ENCODE assay signal across 18 mouse cellular contexts in genomic region chr5:65866591-65866990, GRCm38 (mm10). TPM values are rescaled to one million over a fixed set of nuclear protein-coding genes. Genes with fewer than 3 reads are reported as not detected.
DNase-seq lines count a peak whose midpoint lies in the region; ATAC-seq and TF ChIP-seq lines count a peak whose summit lies in the region.
"Had no signal": no experiment of that assay in that cellular context is flagged by ENCODE, and none has a peak within 500 bp of the region (broad histone marks: within the 10 kb centered on the region; RNA-seq: fewer than 3 reads in every experiment).

No protein-coding gene starts in this region.

- no peak for DNase-seq in liver, postnatal 0 days
- DNase-seq in liver (no peak), A20 (ENCODE audit: low read depth, low spot score) (peak; percentile 40)
- DNase-seq in naive thymus-derived CD4-positive, alpha-beta T cell, adult 2 months (ENCODE audit: low read depth), result peak; percentile 53
- DNase-seq in layer of hippocampus, postnatal 25 days (ENCODE audit: extremely low spot score in 1 of 2, low spot score in 1 of 2), result no peak
- DNase-seq: adrenal gland, adult 8-10 months; cerebellum, adult 11-12 months; cerebellum, adult 9-10 months; cerebellum, postnatal 25 days; gastrocnemius, postnatal 10 days; heart, adult 2 months had no signal

- TF ChIP-seq EP300 in liver, postnatal 0 days (IDR thresholded peaks at IDR 0.05; ENCODE audit: low read depth), result no peak

- no peak overlapping the region for H3K9ac ChIP-seq in liver, postnatal 0 days (replicated peaks)
- H3K9ac ChIP-seq: embryonic facial prominence, embryonic 12.5 days; heart, embryonic 15.5 days; hindbrain, embryonic 14.5 days had no signal

- peak overlapping the region; percentile 55 for H3K4me2 ChIP-seq in liver, postnatal 0 days (ENCODE audit: low read depth, low read length)
- H3K4me2 ChIP-seq: embryonic facial prominence, embryonic 12.5 days; heart, embryonic 11.5 days; heart, embryonic 15.5 days; hindbrain, embryonic 14.5 days had no signal

- peak overlapping the region; percentile 39 for H3K4me3 ChIP-seq in liver, postnatal 0 days (ENCODE audit: low read depth, low read length)
- peak overlapping the region; percentile 13 for H3K4me3 ChIP-seq in bone marrow, adult 2 months (replicated peaks; ENCODE audit: control insufficient read depth, low read depth, low read length)
- H3K4me3 ChIP-seq: embryonic facial prominence, embryonic 12.5 days; heart, adult 2 months had no signal

- peaks cover 11% of the 10 kb centered on the region for H3K4me1 ChIP-seq in liver, postnatal 0 days (ENCODE audit: insufficient read depth)
- peaks cover 2% of the 10 kb centered on the region; the same call in 1 of the 2 replicates for H3K4me1 ChIP-seq in bone marrow, adult 2 months (ENCODE audit: control insufficient read depth, insufficient read depth, low read length)
- H3K4me1 ChIP-seq: embryonic facial prominence, embryonic 12.5 days had no signal

- WGBS in liver, postnatal 0 days (ENCODE audit: insufficient replicate concordance), result 84% methylated on average over 6 of the region's 6 CpGs
- WGBS in bone marrow, adult 2 months, result 60% methylated on average over 6 of the region's 6 CpGs

- no peak for ATAC-seq in liver, postnatal 0 days
- ATAC-seq: forebrain, embryonic 16.5 days had no signal

- TF ChIP-seq CTCF in liver, postnatal 0 days (IDR thresholded peaks at IDR 0.05; ENCODE audit: low read depth), result no peak
- no peak for TF ChIP-seq CTCF in bone marrow, adult 2 months (IDR thresholded peaks at IDR 0.05; ENCODE audit: control insufficient read depth, insufficient read depth, low read length)

- H3K9me3 ChIP-seq in liver, postnatal 0 days (ENCODE audit: low read length), result no peaks in the 10 kb centered on the region
- H3K9me3 ChIP-seq: embryonic facial prominence, embryonic 12.5 days; G1E; heart, embryonic 15.5 days had no signal

- H3K36me3 ChIP-seq in liver, postnatal 0 days (replicated peaks; ENCODE audit: insufficient read depth, low read length), result no peaks in the 10 kb centered on the region
- H3K36me3 ChIP-seq: embryonic facial prominence, embryonic 12.5 days; G1E; heart, embryonic 15.5 days had no signal

- TF ChIP-seq POLR2A in bone marrow, adult 2 months (IDR thresholded peaks at IDR 0.05; ENCODE audit: borderline replicate concordance, control insufficient read depth, low read depth, low read length), result no peak

- H3K27ac ChIP-seq in liver, postnatal 0 days (ENCODE audit: low read depth), result no peak overlapping the region
- no peak overlapping the region for H3K27ac ChIP-seq in bone marrow, adult 2 months (ENCODE audit: control insufficient read depth, insufficient read depth, low read depth, low read length, poor library complexity)
- H3K27ac ChIP-seq: embryonic facial prominence, embryonic 12.5 days; heart, adult 2 months; heart, embryonic 15.5 days; hindbrain, embryonic 14.5 days had no signal

- H3K27me3 ChIP-seq in liver, postnatal 0 days (ENCODE audit: insufficient read depth, low read length), result no peaks in the 10 kb centered on the region
- H3K27me3 ChIP-seq: embryonic facial prominence, embryonic 12.5 days; heart, embryonic 15.5 days had no signal

RNA-seq across cellular contexts. Expression of gene Rhoh, which starts 5.6 kb away (rescaled TPM):
- polyA plus RNA-seq in liver, postnatal 0 days (2015; fragmentation: Nextera tagmentation; extraction: Ambion mirVana), result 4.3 and 5.1 TPM in 2 replicates
- polyA plus RNA-seq in bone marrow, adult 2 months (2011; ENCODE audit: insufficient read depth, insufficient read length, low replicate concordance, missing spikeins), result 12.3 and 18.4 TPM in 2 replicates
- 1 to 10 TPM in 1 of 2 experiments, under 1 TPM in 1; 0.81 to 1.1 TPM for total RNA-seq in layer of hippocampus, postnatal 25 days (2021)
- polyA plus RNA-seq: G1E had no signal

Comparison
In these comparisons a context has a peak if more than half of its experiments do, and no peak if none do; other contexts are left out.
1. DNase-seq: peak in A20 (single experiment) and naive thymus-derived CD4-positive, alpha-beta T cell, adult 2 months (single experiment); none in liver, postnatal 0 days (single experiment), liver (single experiment) and layer of hippocampus, postnatal 25 days (0 of 2).